Mouse (Mus musculus) testis, adult 2 months (tissue): ENCODE measurements at regions not wholly inside any gene's neighbourhood (a gene's known extent, or its start where the extent isn't known, plus 50 kb on each side); places are given as distances from the start of the nearest gene placed in this dataset.

Source experiments
- CTCF ChIP-seq: fragments of 200-500 bp; IDR thresholded peaks from 2 replicates; pipeline ENCODE4 v1.5.1; 2012; ENCODE audit warnings: low read depth, mild to moderate bottlenecking, inconsistent platforms, low read length, moderate library complexity; ENCODE audit not compliant: control insufficient read depth, insufficient read depth, insufficient replicate concordance
- POLR2A ChIP-seq: fragments of 200-500 bp; IDR thresholded peaks from 2 replicates; pipeline ENCODE4 v1.6.1; 2012; ENCODE audit warnings: low read depth, mild to moderate bottlenecking, inconsistent platforms, low read length, moderate library complexity; ENCODE audit not compliant: control insufficient read depth

GRCm38 (mm10) chr11:111331592-111331991, 265.6 kb downstream of the Kcnj2 start:
- TF ChIP-seq POLR2A: no peak
- TF ChIP-seq CTCF: no peak
